Mouse (Mus musculus) heart, postnatal 14 days (tissue): ENCODE measurements at regions not wholly inside any gene's neighbourhood (a gene's known extent, or its start where the extent isn't known, plus 50 kb on each side); places are given as distances from the start of the nearest gene placed in this dataset.
"Not testable (repeated sequence)": the region's sequence is repeated elsewhere in the genome, so short reads cannot be mapped to it uniquely, and the experiment has no call there.

Experiments used
- DNase-seq, 2 experiments: peaks; one replicate each; pipeline ENCODE4 v3.0.0; 2021 to 2022
- intact Hi-C: fragments of 180-260 bp; cut with DNase I; formaldehyde crosslinking; loops from one replicate; pipeline ENCODE4 v1.15.1; 2025
- microRNA-seq, 2 experiments: library from miRNA; unstranded; fragments of <30 nt; microRNA quantifications; one replicate each; pipeline ENCODE4 v1.2.0; 2021 to 2022

GRCm38 (mm10) chr14:96601092-96601491 is 82.2 kb upstream of the Klhl1 start:
- intact Hi-C loops, DNase-seq: not testable (repeated sequence)

- intact Hi-C loops, result no loop called here
- DNase-seq, result no peak
Measured at GRCm38 (mm10) chr14:96592051-96592450, 73.1 kb upstream of the Klhl1 start.

Small RNA genes lying in the stretch of these regions (microRNA-seq; reads per million reads assigned to microRNA genes)
- 0 reads per million in 2 experiments for gene Gm27441
